Mouse (Mus musculus): Measurements from ENCODE around the gene Gm45015.
A peak's percentile ranks its signal among the peaks of the same experiment; 100 is the strongest.
"Not testable (repeated sequence)": the region's sequence is repeated elsewhere in the genome, so short reads cannot be mapped to it uniquely, and the experiment has no call there.

The Gm45015 gene

GRCm38 (mm10) chrX:73336740-73337139, at the start of gene Gm45015:
Gene Gm45015 (minus strand): TSS chrX:73336840.
- DNase-seq (ENCODE audit: low spot score in 2 of 2): no peak

- DNase-seq (ENCODE audit: low spot score in 2 of 2): no peak
Observed at GRCm38 (mm10) chrX:73384924-73385323, 48.3 kb upstream of the Gm45015 start.

DNA sequence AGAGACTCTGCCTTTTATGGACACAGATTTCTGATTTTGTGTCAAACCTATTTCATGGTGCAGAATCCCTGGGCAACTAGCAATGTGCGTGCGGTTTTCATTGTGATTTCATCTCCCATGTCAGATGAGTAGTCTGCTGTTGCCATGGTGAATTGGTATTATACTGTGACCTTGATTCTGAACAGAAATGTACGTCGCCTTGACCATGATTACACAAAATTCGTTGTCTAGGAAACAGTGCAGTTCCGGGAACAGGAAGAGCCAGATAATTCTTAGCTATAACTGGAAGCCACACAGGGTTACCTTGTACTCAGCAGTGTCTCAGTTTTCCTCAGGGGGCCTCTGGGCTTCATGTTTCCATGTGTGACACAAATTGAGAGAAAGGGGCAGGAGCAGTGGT, 47.8 kb upstream of the Gm45015 start:
- no peak for DNase-seq (ENCODE audit: low spot score in 2 of 2)

GRCm38 (mm10) chrX:73363291-73363690, 26.7 kb upstream of the Gm45015 start:
- no peak for DNase-seq (ENCODE audit: low spot score in 2 of 2)

DNA sequence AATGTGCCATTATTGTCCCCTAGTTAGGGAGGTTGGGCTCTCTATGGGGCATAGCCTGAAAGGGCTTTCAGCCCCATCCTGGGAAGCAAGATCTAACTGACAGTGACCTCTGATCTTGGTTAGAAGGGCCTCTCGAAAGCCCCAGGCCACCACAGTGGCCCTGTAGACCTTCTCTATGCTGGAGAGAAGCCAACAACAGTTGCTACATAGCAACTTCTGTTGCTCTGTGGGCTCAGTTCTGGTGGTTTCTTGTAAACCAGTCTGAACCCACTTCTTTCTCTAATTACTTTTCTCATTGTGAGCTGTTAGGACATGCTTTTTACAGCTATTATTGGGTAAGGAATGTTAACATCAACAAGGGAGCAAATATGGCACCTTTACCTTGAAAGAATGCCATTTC, 20.1 kb upstream of the Gm45015 start:
- no peak for DNase-seq (ENCODE audit: low spot score in 2 of 2)

- no peak for DNase-seq (ENCODE audit: low spot score in 2 of 2)
Observed at GRCm38 (mm10) chrX:73356163-73356562, 19.5 kb upstream of the Gm45015 start.

GRCm38 (mm10) chrX:73344346-73344745, 7.7 kb upstream of the Gm45015 start:
- no peak for DNase-seq (ENCODE audit: low spot score in 2 of 2)

- DNase-seq (ENCODE audit: low spot score in 2 of 2): no peak
Observed at GRCm38 (mm10) chrX:73343802-73344201, 7.2 kb upstream of the Gm45015 start.

DNA sequence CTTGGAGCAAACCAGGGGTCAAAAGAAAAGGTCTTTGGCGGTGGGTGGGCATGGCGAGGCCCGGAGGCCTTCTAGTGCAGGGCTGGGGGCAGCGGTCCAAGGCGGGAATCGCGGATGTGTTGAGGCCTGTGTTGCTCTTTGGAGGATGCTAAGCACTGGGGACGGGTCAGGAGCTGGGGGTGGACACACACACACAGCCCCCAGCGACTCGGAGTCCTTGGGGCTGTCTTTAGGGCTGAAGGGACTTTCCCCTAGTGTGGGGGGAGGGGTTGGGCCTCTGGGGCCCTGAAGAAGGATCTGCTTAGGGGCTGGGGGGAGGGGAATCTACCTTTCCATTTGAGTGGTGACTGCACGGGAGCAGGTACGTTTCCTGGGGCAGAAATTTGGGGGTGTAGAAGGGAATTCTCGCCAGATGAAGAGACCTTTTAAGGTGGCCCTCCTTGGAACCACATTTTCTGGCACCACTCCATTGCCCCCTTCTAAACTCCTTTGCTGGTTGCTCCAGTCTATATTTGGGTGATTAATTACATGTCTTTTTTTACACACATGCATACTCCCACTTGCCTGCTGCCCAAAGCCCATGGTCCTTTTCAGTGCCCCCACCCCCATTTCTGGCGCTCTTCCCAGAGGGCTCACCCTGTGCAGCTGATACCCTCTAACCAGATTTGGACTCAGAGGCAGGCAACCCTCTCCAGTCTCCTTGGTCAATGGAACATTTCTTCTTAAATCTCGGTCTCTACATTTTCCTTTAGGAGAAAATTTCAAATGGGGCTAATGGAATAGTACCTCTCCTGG, 6.5 kb upstream of the Gm45015 start:
- DNase-seq (ENCODE audit: low spot score in 2 of 2): no peak

- DNase-seq (ENCODE audit: low spot score in 2 of 2): peak; percentile 75 to 76
Observed at GRCm38 (mm10) chrX:73342483-73342895, 5.8 kb upstream of the Gm45015 start, which contains the start of gene Zfp275. Gene Zfp275 (plus strand): TSS chrX:73342621.

GRCm38 (mm10) chrX:73342068-73342467, 5.4 kb upstream of the Gm45015 start:
- no peak for DNase-seq (ENCODE audit: low spot score in 2 of 2)

DNA sequence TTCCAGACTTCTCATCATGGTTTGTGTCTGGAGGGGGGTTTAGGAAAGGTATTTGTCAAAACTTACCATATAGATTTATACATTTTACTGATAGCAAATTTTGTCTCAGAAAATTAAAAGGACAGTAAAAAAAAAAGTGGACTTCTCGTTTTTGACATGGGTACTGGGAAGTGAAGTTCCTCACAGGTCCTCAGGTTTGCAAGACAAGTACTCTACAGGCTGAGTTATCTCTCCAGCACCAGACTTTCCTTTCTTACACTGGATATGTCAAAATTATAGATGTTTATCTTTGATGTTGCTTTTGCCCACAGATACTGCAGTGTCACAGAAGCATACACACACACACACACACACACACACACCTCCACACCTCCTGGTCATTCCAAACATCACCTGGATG, 4.8 kb upstream of the Gm45015 start:
- no peak for DNase-seq (ENCODE audit: low spot score in 2 of 2)

- DNase-seq (ENCODE audit: low spot score in 2 of 2): no peak
Observed at GRCm38 (mm10) chrX:73333548-73333947, 3.1 kb downstream of the Gm45015 start.

GRCm38 (mm10) chrX:73327215-73327614, 9.4 kb downstream of the Gm45015 start:
- DNase-seq (ENCODE audit: low spot score in 2 of 2): no peak

GRCm38 (mm10) chrX:73321029-73321428, 15.6 kb downstream of the Gm45015 start:
- DNase-seq (ENCODE audit: low spot score in 2 of 2): no peak

- DNase-seq (ENCODE audit: low spot score in 2 of 2): no peak
Observed at GRCm38 (mm10) chrX:73312522-73312921, 24.1 kb downstream of the Gm45015 start.

DNA sequence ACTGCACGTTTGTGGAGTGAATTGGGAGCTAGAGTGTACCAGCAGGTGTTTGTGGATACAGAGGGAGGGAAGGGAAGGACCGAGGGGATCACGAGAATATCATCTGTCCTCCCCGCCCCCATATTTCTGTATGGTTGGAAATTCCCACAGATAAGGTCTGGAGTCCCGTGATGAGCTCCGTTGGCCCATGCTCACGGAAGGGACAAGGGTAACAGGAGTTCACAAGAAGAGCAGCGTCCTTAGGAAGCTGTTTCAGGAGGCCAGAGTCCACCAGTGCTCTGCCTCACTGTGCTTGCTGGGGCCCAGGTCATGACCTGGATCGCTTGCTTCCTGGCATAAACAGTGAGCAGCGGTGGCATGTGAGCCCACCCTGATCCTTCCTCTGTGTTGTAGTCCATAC, 40.9 kb downstream of the Gm45015 start:
- DNase-seq (ENCODE audit: low spot score in 2 of 2): not testable (repeated sequence)

GRCm38 (mm10) chrX:73292876-73293275, 43.8 kb downstream of the Gm45015 start, which contains the start of the genes Xlr5a and Xlr5c:
Gene Xlr5a (minus strand): TSS chrX:73292976.
Gene Xlr5c (minus strand): TSS chrX:73292976.
- DNase-seq (ENCODE audit: low spot score in 2 of 2): not testable (repeated sequence)
